Mouse (Mus musculus) testis, adult 2 months (tissue): ENCODE results near the gene Gk5.

Experiments
- CTCF ChIP-seq: fragments of 200-500 bp; IDR thresholded peaks from 2 replicates; pipeline ENCODE4 v1.5.1; 2012; ENCODE audit warnings: low read depth, mild to moderate bottlenecking, inconsistent platforms, low read length, moderate library complexity; ENCODE audit not compliant: control insufficient read depth, insufficient read depth, insufficient replicate concordance
- POLR2A ChIP-seq: fragments of 200-500 bp; IDR thresholded peaks from 2 replicates; pipeline ENCODE4 v1.6.1; 2012; ENCODE audit warnings: low read depth, mild to moderate bottlenecking, inconsistent platforms, low read length, moderate library complexity; ENCODE audit not compliant: control insufficient read depth

GRCm38 (mm10) chr9:96087671-96088070 lies 31.5 kb upstream of the Gk5 start:
- no peak for TF ChIP-seq CTCF
- TF ChIP-seq POLR2A = no peak
